Mouse (Mus musculus): ENCODE measurements around the gene Nek2. TPM values are rescaled to one million over a fixed set of nuclear protein-coding genes. Genes with fewer than 3 reads are reported as not detected.

Gene Nek2
- polyA plus RNA-seq, 1 experiment from 2014 or later, result 27.2 TPM

GRCm38 (mm10) chr1:191819026-191819425, 2.2 kb upstream of the Nek2 start:
- Histone ChIP-seq H3K27me3 (ENCODE audit: control insufficient read depth, insufficient read depth, low read depth, low read length) (peaks cover 3% of the 10 kb centered on the region; the same call in 1 of the 2 replicates), H3K9ac (ENCODE audit: low read depth, low read length) (no peak overlapping the region), H3K27ac (ENCODE audit: low read length) (no peak overlapping the region), H3K4me3 (ENCODE audit: low read depth, low read length) (no peak overlapping the region), H3K36me3 (ENCODE audit: control insufficient read depth, insufficient read depth) (peaks cover 10% of the 10 kb centered on the region), H3K9me3 (replicated peaks; ENCODE audit: control insufficient read depth, low read length) (no peaks in the 10 kb centered on the region), H3K4me2 (ENCODE audit: low read depth, low read length) (no peak overlapping the region), H3K4me1 (ENCODE audit: control insufficient read depth, low read depth, low read length) (peaks cover 14% of the 10 kb centered on the region)
- no peak for ATAC-seq (ENCODE audit: low read depth)

- no peaks in the 10 kb centered on the region for H3K9me3 ChIP-seq (replicated peaks; ENCODE audit: control insufficient read depth, low read length)
- peak overlapping the region; percentile 89 for H3K4me2 ChIP-seq (ENCODE audit: low read depth, low read length)
- H3K36me3 ChIP-seq (ENCODE audit: control insufficient read depth, insufficient read depth), result peaks cover 24% of the 10 kb centered on the region
- H3K4me1 ChIP-seq (ENCODE audit: control insufficient read depth, low read depth, low read length), result peaks cover 14% of the 10 kb centered on the region
- peak overlapping the region; percentile 97 for H3K9ac ChIP-seq (ENCODE audit: low read depth, low read length)
- no peak overlapping the region for H3K27ac ChIP-seq (ENCODE audit: low read length)
- 5% methylated on average over 15 of the region's 15 CpGs for whole genome bisulfite sequencing (ENCODE audit: insufficient replicate concordance)
- peak overlapping the region; percentile 96 for H3K4me3 ChIP-seq (ENCODE audit: low read depth, low read length)
- ATAC-seq (ENCODE audit: low read depth), result no peak
- peaks cover 3% of the 10 kb centered on the region; the same call in 1 of the 2 replicates for H3K27me3 ChIP-seq (ENCODE audit: control insufficient read depth, insufficient read depth, low read depth, low read length)
Observed at GRCm38 (mm10) chr1:191820951-191821325, 306 bp upstream of the Nek2 start.

GRCm38 (mm10) chr1:191829124-191829523, 7.9 kb downstream of the Nek2 start:
- no peaks in the 10 kb centered on the region for H3K9me3 ChIP-seq (replicated peaks; ENCODE audit: control insufficient read depth, low read length)
- no peak overlapping the region for H3K27ac ChIP-seq (ENCODE audit: low read length)
- no peaks in the 10 kb centered on the region for H3K4me1 ChIP-seq (ENCODE audit: control insufficient read depth, low read depth, low read length)
- H3K9ac ChIP-seq (ENCODE audit: low read depth, low read length), result no peak overlapping the region
- H3K4me2 ChIP-seq (ENCODE audit: low read depth, low read length), result no peak overlapping the region
- WGBS (ENCODE audit: insufficient replicate concordance), result 45% methylated on average over 3 of the region's 3 CpGs
- peaks cover 73% of the 10 kb centered on the region for H3K36me3 ChIP-seq (ENCODE audit: control insufficient read depth, insufficient read depth)
- H3K27me3 ChIP-seq (ENCODE audit: control insufficient read depth, insufficient read depth, low read depth, low read length), result no peaks in the 10 kb centered on the region
- H3K4me3 ChIP-seq (ENCODE audit: low read depth, low read length), result no peak overlapping the region
- no peak for ATAC-seq (ENCODE audit: low read depth)

GRCm38 (mm10) chr1:191833396-191833795, 12.2 kb downstream of the Nek2 start:
- Histone ChIP-seq H3K9me3 (replicated peaks; ENCODE audit: control insufficient read depth, low read length) (no peaks in the 10 kb centered on the region), H3K27me3 (ENCODE audit: control insufficient read depth, insufficient read depth, low read depth, low read length) (no peaks in the 10 kb centered on the region), H3K4me2 (ENCODE audit: low read depth, low read length) (no peak overlapping the region), H3K4me1 (ENCODE audit: control insufficient read depth, low read depth, low read length) (no peaks in the 10 kb centered on the region; the same call in 1 of the 2 replicates), H3K36me3 (ENCODE audit: control insufficient read depth, insufficient read depth) (peaks cover 37% of the 10 kb centered on the region), H3K27ac (ENCODE audit: low read length) (no peak overlapping the region), H3K9ac (ENCODE audit: low read depth, low read length) (no peak overlapping the region), H3K4me3 (ENCODE audit: low read depth, low read length) (no peak overlapping the region)
- 86% methylated on average over 6 of the region's 6 CpGs for WGBS (ENCODE audit: insufficient replicate concordance)
- no peak for ATAC-seq (ENCODE audit: low read depth)

GRCm38 (mm10) chr1:191834825-191835224, 13.6 kb downstream of the Nek2 start:
- Histone ChIP-seq H3K36me3 (ENCODE audit: control insufficient read depth, insufficient read depth) (peaks cover 26% of the 10 kb centered on the region), H3K9ac (ENCODE audit: low read depth, low read length) (no peak overlapping the region), H3K27ac (ENCODE audit: low read length) (no peak overlapping the region), H3K9me3 (replicated peaks; ENCODE audit: control insufficient read depth, low read length) (no peaks in the 10 kb centered on the region), H3K4me2 (ENCODE audit: low read depth, low read length) (0 out of 2 replicates have a peak overlapping the region, but pooled peaks have one; percentile 18), H3K4me3 (ENCODE audit: low read depth, low read length) (no peak overlapping the region), H3K4me1 (ENCODE audit: control insufficient read depth, low read depth, low read length) (peaks cover 12% of the 10 kb centered on the region), H3K27me3 (ENCODE audit: control insufficient read depth, insufficient read depth, low read depth, low read length) (no peaks in the 10 kb centered on the region)
- peak; percentile 60 for ATAC-seq (ENCODE audit: low read depth)
- 11% methylated on average over 19 of the region's 19 CpGs for WGBS (ENCODE audit: insufficient replicate concordance)

- no peak overlapping the region for H3K4me3 ChIP-seq (ENCODE audit: low read depth, low read length)
- H3K27me3 ChIP-seq (ENCODE audit: control insufficient read depth, insufficient read depth, low read depth, low read length), result no peaks in the 10 kb centered on the region
- no peak for ATAC-seq (ENCODE audit: low read depth)
- no peak overlapping the region for H3K9ac ChIP-seq (ENCODE audit: low read depth, low read length)
- H3K9me3 ChIP-seq (replicated peaks; ENCODE audit: control insufficient read depth, low read length), result no peaks in the 10 kb centered on the region
- no peak overlapping the region for H3K27ac ChIP-seq (ENCODE audit: low read length)
- H3K36me3 ChIP-seq (ENCODE audit: control insufficient read depth, insufficient read depth), result peaks cover 10% of the 10 kb centered on the region
- 78% methylated on average over 5 of the region's 5 CpGs for WGBS (ENCODE audit: insufficient replicate concordance)
- H3K4me2 ChIP-seq (ENCODE audit: low read depth, low read length), result no peak overlapping the region
- peaks cover 20% of the 10 kb centered on the region for H3K4me1 ChIP-seq (ENCODE audit: control insufficient read depth, low read depth, low read length)
Observed at GRCm38 (mm10) chr1:191836318-191836985, 15.2 kb downstream of the Nek2 start.

GRCm38 (mm10) chr1:191837691-191838090, 16.4 kb downstream of the Nek2 start:
- 72% methylated on average over 3 of the region's 3 CpGs for WGBS (ENCODE audit: insufficient replicate concordance)
- no peak overlapping the region for H3K9ac ChIP-seq (ENCODE audit: low read depth, low read length)
- peaks cover 2% of the 10 kb centered on the region; the same call in 1 of the 2 replicates for H3K36me3 ChIP-seq (ENCODE audit: control insufficient read depth, insufficient read depth)
- H3K9me3 ChIP-seq (replicated peaks; ENCODE audit: control insufficient read depth, low read length), result no peaks in the 10 kb centered on the region
- ATAC-seq (ENCODE audit: low read depth), result no peak
- 0 out of 2 replicates have a peak, but pooled peaks cover 2% of the 10 kb centered on the region for H3K27me3 ChIP-seq (ENCODE audit: control insufficient read depth, insufficient read depth, low read depth, low read length)
- H3K4me3 ChIP-seq (ENCODE audit: low read depth, low read length), result no peak overlapping the region
- H3K27ac ChIP-seq (ENCODE audit: low read length), result no peak overlapping the region
- no peak overlapping the region for H3K4me2 ChIP-seq (ENCODE audit: low read depth, low read length)
- peaks cover 20% of the 10 kb centered on the region for H3K4me1 ChIP-seq (ENCODE audit: control insufficient read depth, low read depth, low read length)

- ATAC-seq (ENCODE audit: low read depth), result peak; percentile 65
- no peak overlapping the region for H3K9ac ChIP-seq (ENCODE audit: low read depth, low read length)
- 0 out of 2 replicates have a peak overlapping the region, but pooled peaks have one; percentile 22 for H3K4me2 ChIP-seq (ENCODE audit: low read depth, low read length)
- H3K27ac ChIP-seq (ENCODE audit: low read length), result peak overlapping the region; percentile 38; the same call in 1 of the 2 replicates
- H3K4me1 ChIP-seq (ENCODE audit: control insufficient read depth, low read depth, low read length), result peaks cover 20% of the 10 kb centered on the region
- H3K9me3 ChIP-seq (replicated peaks; ENCODE audit: control insufficient read depth, low read length), result no peaks in the 10 kb centered on the region
- H3K27me3 ChIP-seq (ENCODE audit: control insufficient read depth, insufficient read depth, low read depth, low read length), result 0 out of 2 replicates have a peak, but pooled peaks cover 2% of the 10 kb centered on the region
- no peaks in the 10 kb centered on the region for H3K36me3 ChIP-seq (ENCODE audit: control insufficient read depth, insufficient read depth)
- 36% methylated on average over 17 of the region's 17 CpGs for WGBS (ENCODE audit: insufficient replicate concordance)
- H3K4me3 ChIP-seq (ENCODE audit: low read depth, low read length), result no peak overlapping the region
Observed at GRCm38 (mm10) chr1:191838994-191839741, 17.9 kb downstream of the Nek2 start.
